Mouse (Mus musculus): ENCODE measurements around the gene Arel1.
A peak's percentile ranks its signal among the peaks of the same experiment; 100 is the strongest.

The Arel1 gene

GRCm38 (mm10) chr12:84970428-84971096 lies at the start of gene Arel1, which contains the start of gene Fcf1:
Arel1 (minus strand) TSS chr12:84970900.
Fcf1 (plus strand) TSS chr12:84970897.
- peak; percentile 74 for DNase-seq (ENCODE audit: low read depth)

GRCm38 (mm10) chr12:85012185-85012584 lies 41.5 kb upstream of the Arel1 start:
- no peak for DNase-seq (ENCODE audit: low read depth)

DNA sequence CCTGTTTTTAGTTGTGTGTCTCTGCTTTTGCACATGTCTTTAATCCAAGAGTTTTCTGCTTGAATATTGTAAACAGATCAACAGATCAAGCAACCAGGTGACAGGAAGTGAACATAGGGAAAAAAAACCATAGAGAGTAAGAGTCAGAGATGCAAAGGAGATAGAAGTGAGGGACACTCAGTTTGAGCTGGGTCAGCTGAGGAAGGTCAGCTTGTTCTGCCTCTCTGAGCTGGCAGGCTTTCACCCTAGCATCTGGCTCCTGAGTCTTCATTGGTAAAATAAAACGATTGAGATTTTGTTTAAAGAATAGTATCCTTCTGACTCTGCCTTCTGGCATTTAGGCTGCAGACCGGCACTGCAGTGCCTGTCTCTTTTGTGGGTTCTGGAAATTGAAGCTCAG lies 39.8 kb upstream of the Arel1 start:
- no peak for DNase-seq (ENCODE audit: low read depth)

GRCm38 (mm10) chr12:85009776-85010175 lies 39.1 kb upstream of the Arel1 start:
- DNase-seq (ENCODE audit: low read depth), result peak; percentile 16

DNA sequence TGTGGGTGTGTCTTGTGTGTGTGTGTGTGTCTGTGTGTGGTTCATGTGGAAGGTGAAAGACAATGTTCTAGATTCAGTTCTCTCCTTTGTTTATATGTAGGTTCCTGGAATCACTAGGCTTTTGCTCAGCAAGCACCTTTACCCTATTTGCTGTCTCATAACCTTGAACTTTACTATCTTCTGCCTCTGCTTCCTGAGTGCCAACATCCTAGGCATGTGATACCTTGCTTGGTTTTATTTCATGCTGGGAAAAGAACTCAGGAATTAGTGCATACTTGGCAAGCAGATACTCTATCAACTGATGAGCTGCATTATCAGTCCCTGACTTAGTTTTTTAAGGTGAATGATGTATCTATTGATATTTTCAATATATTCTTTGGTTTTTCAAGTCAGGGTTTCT lies 36.3 kb upstream of the Arel1 start:
- DNase-seq (ENCODE audit: low read depth), result no peak

DNA sequence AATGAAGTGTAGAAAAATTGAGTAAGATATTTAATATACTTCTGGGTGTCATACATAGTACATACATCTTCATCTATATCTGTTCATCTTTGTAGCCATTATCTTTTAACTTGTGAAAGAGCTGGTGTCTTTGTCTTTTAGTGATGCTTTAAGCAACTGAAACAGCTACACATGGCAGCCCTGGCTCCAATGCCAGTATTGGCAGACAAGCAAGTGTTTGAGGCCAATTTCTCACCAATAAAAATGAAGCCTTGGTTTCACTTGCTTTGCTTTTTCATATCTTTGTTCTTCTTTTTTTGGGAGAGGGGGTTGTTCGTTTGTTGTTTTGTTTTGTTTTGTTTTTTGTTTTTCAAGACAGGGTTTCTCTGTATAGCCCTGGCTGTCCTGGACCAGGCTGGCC lies 35.5 kb upstream of the Arel1 start:
- no peak for DNase-seq (ENCODE audit: low read depth)

- DNase-seq (ENCODE audit: low read depth), result no peak
Observed at GRCm38 (mm10) chr12:84999053-84999452, 28.4 kb upstream of the Arel1 start.

DNA sequence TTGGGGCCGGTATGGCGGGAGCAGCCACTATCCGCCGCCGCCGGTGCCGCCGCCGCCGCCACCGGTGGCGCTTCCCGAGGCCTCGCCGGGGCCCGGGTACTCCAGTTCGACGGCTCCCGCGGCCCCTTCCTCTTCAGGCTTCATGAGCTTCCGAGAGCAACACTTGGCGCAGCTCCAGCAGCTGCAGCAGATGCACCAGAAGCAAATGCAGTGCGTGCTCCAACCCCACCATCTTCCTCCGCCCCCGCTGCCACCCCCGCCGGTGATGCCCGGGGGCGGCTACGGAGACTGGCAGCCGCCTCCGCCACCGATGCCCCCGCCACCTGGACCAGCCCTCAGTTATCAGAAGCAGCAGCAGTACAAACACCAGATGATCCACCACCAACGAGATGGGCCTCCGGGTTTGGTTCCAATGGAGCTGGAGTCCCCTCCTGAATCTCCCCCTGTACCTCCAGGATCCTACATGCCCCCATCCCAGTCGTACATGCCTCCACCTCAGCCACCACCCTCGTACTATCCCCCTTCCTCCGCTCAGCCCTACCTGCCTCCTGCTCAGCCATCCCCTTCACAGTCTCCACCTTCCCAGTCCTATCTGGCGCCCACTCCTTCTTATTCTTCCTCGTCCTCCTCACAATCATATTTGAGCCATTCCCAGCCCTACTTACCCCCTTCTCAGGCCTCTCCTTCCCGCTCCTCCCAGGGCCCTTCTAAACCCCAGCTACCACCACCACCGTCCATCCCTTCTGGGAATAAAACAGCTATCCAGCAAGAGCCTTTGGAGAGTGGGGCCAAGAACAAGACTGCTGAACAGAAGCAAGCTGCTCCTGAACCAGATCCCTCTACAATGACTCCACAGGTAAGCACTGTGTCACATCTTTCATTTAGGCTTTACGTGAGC lies 26.1 kb upstream of the Arel1 start:
- no peak for DNase-seq (ENCODE audit: low read depth)

GRCm38 (mm10) chr12:84996083-84996496 lies 25.4 kb upstream of the Arel1 start, which contains the start of gene Ylpm1:
Ylpm1 (plus strand) TSS chr12:84996321.
- DNase-seq (ENCODE audit: low read depth), result peak; percentile 98

DNA sequence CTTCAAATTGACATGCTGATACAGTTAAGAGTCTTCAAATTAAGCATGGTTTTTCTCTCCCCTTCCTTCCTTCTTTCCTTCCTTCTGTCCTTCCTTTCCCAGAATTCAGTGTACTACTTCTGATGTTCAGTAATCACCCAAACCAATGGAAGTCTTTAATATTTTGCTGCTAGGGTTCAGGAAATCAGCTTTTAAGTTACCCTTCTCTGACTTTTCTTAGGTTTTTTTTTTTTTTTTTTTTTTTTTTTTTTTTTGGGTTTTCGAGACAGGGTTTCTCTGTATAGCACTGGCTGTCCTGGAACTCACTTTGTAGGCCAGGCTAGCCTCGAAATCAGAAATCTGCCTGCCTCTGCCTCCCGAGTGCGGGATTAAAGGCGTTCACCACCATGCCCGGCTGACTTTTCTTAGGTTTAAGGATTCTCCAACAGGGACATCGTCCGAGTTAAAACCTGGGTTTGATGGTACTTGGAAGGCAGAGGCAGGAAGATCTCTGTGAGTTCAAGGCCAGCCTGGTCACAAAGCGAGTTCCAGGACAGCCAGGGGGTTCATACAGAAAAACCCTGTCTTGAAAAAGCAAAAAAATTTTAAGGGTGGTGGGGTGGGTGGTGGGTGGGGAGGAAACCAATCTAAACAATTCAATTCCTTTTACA lies 24.5 kb upstream of the Arel1 start:
- no peak for DNase-seq (ENCODE audit: low read depth)

- DNase-seq (ENCODE audit: low read depth), result peak; percentile 37
Observed at GRCm38 (mm10) chr12:84989456-84989855, 18.8 kb upstream of the Arel1 start.

GRCm38 (mm10) chr12:84979264-84979862 lies 8.7 kb upstream of the Arel1 start:
- DNase-seq (ENCODE audit: low read depth), result no peak

GRCm38 (mm10) chr12:84969656-84970427 lies 858 bp downstream of the Arel1 start:
- DNase-seq (ENCODE audit: low read depth), result no peak

DNA sequence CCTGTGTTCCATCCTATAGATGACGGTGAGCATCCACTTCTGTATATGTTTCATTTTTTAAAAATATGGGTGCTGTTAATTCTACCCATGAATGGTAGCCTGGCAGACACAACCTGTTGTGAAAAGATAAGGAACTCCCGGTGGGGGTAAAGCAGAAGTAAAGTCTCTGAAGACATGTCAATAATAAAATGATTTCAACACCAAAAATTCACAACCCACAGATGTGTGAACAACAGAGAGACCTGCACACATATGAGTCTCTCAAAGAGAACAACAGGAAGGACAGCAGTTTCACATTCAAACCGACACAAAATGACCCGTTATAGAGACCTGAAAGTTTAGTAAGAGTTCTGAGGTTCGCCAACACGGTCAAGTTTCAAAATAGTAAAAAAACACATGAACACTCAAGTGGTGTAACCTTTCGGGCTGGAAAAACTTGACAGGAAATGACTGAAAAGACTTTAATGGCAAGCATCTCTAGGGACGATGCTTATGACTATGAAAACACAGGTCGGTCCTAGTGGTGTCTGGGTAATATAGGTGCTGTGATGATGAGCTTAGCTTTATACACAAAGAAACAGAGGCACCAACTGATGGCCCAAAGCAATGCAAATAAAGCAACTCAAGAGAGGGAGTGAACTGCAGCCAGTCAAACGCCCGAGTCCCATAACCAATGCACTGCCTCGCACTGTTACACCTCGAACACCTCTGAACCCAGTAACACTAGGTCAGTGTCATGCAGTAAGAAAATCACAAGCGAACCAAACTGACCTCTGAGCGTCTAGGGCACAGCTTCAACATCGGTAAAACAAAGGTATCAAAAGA lies 1.7 kb downstream of the Arel1 start:
- DNase-seq (ENCODE audit: low read depth), result no peak

- DNase-seq (ENCODE audit: low read depth), result no peak
Observed at GRCm38 (mm10) chr12:84962606-84963005, 8.1 kb downstream of the Arel1 start.

- DNase-seq (ENCODE audit: low read depth), result no peak
Observed at GRCm38 (mm10) chr12:84958794-84959356, 11.8 kb downstream of the Arel1 start.

DNA sequence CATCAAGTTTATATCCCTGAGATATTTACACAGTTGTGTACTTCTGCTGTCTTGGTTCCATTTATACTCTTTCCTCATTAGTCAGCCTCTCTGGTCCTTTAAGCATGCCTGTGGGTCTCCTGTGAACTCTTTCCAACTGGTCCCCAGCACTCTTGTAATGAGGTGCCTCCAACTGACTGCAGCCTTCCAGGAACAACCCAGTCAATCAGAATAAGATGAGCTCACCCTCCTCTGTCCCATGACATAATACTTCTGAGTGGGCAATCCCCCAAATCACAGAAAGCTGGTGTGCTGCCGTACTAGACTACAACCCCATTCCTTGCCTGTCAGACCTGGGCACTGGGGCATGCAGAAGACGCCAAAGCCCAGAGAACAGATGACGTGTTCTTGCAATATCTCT lies 14.4 kb downstream of the Arel1 start:
- no peak for DNase-seq (ENCODE audit: low read depth)

DNA sequence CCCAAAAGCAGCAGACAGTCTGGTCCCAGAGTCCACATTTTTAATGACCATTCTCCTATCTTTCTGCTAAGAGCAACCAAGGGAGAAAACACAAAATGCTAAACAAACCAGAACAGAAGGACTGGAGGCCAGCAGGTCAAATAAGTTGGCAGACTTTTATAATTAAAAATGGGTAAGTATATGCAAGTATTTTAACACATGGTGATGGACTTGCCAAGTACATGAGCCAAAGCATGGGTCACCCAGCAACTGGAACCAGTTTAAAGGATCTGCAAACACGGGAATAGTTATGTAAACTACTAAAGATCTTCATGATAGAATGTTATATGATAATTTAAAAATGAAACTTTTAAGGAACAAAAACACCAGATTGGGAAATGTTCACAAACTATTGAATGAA lies 18.3 kb downstream of the Arel1 start:
- no peak for DNase-seq (ENCODE audit: low read depth)

DNA sequence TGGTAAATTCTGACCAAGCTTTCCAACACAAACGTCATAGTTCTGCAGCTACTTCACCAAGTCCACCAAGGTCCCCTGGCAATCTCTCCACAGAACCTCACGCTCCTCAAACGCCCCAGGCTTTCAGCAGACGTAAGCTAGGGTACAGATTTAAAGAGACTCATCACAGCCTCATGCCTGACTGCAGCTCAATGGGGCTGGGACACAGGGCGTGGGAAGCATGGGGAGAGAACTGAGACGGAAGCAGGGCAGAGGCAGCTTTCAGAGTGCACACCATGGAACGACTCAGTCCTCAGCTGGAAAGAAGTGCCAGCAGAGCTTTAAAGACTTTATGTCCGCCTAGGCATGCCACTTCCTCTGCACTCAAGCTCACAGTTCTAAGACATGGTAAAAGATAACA lies 19.2 kb downstream of the Arel1 start:
- no peak for DNase-seq (ENCODE audit: low read depth)

DNA sequence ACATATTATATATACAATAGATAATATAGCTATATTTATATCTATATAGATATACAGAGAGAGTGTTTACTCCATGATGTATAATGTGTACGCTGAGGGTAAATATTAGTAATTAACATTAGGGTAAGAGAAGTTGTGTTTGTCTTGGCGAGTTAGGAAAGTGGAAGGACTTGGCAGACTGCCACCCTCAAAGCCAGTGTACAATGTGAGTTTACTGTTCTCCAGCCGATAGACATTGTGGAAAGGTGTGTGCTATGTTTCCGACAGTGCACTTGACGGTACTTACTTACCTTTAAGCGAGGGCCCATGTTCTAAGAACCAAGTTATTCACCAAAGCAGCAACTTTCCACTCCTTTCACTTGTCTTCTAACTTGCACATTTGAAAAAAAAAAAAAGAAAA lies 19.9 kb downstream of the Arel1 start:
- no peak for DNase-seq (ENCODE audit: low read depth)
